Mouse (Mus musculus) retina, embryonic 14.5 days (tissue): Measurements from ENCODE around the gene Soat1.

Source experiments
- DNase-seq: peaks from one replicate; pipeline ENCODE4 v3.0.0-alpha.2; 2015; ENCODE audit warnings: low spot score

The Soat1 gene

DNA sequence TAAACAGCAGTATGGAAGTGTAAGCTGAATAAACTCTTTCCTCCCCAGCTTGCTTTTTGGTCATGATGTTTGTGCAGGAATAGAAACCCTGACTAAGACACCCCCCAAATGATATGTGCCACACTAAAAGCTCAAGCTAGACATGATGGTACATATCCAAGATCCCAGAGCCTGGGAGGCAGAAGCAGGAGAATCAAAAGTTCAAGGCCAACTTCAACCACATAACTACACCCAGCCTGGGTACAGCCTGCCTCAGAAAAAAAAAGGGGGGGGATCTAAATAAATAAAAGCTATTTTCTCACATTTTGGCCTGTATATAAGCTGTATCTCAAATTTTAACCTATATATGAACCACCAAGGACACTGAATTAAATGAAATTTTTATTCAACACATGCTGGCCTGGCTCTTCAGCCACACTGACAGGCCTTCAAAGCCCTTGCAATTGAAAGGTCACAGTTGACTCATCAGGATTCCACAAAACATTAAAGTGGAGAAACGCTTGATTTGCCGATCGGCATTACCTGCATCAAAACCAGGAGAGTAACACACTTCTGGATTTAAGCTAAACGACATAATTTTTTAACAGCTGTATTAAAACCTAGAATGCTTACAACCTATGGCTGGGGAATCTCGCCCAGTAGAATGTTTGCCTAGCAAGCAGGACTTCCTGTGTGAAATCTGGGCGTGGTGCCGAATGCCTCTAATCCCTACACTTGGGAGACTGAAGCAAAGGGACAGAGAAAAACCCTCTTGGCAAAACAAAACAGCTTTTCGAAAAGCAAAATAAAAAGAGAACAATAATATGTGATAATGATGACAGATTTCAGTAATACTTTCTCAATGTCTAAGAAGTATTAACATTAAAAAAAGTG is 9.9 kb downstream of the Soat1 start:
- no peak for DNase-seq

DNA sequence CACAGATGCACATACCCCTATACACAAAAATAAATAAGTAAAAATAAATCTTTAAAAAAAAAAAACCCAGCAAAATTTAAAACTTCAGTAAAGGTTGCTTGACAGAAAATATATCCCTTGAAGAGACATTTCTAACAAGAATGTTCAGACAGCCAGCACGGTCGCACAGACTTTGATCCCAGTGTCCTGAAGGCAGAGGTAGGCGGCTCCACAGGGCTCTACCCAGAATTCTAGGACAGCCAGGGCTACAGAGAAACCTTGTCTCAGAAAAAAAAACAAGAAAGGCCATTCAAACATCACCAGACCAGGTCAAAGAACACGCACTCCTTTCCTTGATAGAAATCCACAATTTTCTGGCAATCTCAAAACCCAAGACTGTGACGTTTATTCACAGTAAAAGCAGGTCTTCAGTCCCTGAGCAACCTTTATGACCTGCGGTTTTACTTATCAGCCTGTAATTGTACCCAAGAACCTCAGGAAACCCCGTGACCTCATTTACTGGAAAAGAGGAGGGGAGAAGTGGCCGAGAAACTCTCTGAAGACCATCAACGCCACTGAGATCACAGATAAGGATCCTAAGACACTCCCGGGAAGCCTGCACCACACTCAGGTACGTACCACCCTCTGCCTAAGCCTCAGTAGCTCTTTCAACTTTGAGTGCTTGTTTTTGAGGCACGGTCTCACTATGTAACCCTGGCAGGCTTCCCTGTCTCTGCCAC is 11.7 kb downstream of the Soat1 start:
- no peak for DNase-seq

DNA sequence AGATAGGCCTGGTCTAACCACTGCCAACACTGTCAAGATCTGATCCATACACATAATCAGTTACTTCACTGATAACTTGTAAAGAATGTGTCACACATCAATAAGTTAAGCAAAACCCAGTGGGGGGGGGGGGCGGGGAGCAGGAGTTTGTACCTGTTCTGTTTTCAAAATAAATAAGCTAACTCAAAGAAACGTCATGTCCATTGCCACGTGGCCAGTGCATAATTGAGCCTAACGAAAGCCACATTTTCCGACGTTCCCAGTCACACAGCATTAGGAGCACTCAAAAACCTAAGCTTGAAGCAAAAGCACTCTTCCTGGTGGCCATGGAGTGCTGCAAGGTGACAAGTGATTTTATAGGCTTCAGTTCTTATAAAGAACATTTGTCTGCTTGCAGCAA is 13.1 kb downstream of the Soat1 start:
- DNase-seq: no peak

- DNase-seq: no peak
These were observed 13.9 kb downstream of the Soat1 start for GRCm38 (mm10) chr1:156460216-156460615.

DNA sequence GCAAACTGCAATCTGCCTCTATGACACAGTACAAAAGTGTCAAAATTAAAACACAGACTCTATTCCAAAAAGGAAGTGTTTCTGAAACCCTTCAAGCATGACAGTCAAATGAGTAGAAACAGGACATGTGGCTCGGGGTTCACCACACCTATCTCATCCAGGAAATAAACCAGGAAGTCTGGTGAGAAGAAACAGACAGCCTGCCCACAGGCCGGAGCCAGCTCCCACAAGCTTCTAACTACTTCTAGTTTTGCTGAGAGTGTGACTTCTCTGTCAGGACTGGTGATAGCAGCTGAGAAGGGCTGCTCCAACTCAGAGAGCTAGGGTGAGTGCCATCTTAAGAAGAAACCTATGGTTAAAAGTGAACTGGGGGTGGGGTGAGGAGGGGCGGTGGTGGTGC is 14.4 kb downstream of the Soat1 start:
- no peak for DNase-seq

DNA sequence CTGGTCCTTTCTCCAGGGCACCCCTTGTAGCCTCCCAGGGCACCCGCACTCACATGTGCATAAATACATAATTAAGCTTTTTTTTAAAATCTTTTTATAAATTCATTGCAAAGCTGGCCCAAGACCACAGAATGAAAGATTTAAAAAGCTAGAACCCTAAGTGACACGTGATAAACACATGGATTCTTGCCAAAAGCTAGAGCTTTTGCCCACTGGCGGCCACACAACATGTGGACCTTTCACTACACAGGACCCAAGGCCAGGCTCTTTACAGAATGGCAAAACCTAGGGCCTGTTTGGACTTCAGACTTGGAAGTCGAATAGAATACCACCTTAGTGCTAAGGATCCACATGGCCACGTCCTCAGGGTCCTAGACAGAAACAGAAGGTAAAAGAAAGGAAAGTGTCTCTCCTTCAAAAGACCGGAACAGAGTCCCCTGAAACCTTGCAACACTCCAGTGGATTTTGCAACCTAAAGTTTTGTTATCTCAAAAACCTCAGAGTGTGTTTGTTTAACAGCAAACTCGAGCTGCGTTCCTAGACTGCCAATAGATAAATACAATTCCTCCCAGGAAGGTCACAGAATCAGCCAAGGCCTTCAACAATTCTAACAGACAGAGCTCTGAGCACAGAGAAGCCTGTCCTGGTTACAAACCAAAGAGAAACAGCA is 15.6 kb downstream of the Soat1 start:
- no peak for DNase-seq

DNA sequence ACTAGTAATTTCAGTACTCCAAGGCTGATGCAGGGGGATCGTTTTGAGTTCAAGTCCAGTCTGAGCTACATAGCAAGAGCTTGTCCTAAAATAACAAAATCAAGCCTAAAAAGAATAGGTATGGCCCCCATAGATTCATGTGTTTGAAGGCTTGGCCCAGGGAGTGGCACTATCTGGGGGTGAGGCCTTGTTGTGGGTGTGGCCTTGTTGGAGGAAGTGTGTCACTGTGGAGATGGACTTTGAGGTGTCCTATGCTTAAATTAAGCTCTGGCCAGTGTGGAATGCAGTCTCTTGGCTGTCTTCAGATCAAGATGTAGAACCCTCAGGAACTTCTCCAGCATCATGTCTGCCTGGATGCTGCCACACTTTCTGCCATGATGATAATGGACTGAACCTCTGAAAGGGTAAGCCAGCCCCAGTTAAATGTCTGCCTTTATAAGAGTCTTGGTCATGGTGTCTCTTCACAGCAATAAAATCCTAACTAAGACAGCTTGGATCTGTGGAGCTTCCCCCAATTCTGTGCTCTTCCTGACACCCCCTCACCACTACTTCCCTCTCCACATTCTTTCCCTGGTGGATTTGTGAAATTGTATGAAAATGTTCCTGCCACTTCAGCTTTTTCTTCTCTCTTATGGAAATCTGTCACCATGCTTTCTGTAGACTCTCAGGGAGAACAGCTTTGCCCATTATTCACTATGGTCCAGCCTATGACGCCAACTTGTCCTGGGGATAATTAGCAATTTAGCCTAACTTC is 18.9 kb downstream of the Soat1 start:
- no peak for DNase-seq

- DNase-seq: no peak
These were observed 19.7 kb downstream of the Soat1 start for GRCm38 (mm10) chr1:156454384-156454783.

DNA sequence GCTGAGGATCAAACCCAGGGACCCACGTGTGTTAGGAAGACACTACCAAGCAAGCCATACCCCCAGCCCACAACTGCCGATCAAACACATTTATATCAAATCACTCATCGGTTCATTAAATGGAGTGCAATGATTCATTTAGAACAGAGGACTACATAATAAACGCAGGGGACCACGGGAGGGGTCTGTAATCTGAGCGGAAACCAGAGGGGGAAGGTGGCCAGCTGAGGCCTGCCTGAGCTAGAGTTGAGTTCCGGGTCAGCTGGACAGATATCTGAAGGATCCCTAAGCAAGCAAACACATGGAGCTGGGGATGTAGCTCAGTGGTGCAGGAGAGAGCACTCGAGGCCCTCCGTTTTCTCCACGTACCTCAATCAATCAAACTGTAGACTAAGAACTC is 20.3 kb downstream of the Soat1 start:
- DNase-seq: no peak

- no peak for DNase-seq
These were observed 23.7 kb downstream of the Soat1 start for GRCm38 (mm10) chr1:156450478-156450877.

- no peak for DNase-seq
These were observed 24.4 kb downstream of the Soat1 start for GRCm38 (mm10) chr1:156449691-156450090.

DNA sequence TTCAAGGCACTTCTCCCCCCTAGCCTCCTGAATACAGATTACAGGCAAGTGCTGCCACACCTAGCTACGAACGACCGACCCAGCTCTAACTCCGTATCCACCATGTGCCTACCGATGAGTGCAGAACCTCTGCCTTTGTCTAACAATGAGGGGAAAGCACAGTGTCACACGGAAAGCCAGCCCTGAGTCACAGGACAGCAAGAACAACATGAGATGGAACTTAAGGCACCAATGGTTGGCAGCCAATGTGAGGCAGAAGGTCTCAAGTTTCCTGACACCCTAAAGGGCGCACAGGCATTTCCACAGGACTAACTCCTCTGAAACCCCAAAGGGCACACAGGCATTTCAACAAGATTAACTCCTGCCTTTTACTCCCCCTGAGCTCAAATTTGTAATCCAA is 25.0 kb downstream of the Soat1 start:
- no peak for DNase-seq

- no peak for DNase-seq
These were observed 29.1 kb downstream of the Soat1 start for GRCm38 (mm10) chr1:156445049-156445448.

- no peak for DNase-seq
These were observed 31.4 kb downstream of the Soat1 start for GRCm38 (mm10) chr1:156442776-156443175.

GRCm38 (mm10) chr1:156442266-156442665 is 31.9 kb downstream of the Soat1 start:
- no peak for DNase-seq

DNA sequence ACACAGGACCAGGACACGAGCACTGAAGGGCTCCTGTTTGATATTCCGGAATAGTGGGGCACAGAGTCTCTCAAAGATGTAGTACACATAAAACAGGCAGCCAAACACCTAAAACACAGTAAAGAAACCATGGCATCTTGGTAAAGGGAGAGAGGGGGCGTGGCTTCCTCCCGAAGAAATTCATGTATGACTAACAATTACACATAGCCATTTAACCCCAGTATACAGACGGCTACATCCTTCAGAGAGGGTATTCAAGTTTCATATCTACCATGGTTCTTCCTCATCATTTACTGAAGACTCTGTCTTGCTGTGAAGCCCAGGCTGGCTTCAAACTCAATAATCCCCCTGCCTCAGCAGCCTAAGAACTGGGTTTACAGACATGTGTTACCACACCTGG is 36.4 kb downstream of the Soat1 start:
- DNase-seq: no peak

DNA sequence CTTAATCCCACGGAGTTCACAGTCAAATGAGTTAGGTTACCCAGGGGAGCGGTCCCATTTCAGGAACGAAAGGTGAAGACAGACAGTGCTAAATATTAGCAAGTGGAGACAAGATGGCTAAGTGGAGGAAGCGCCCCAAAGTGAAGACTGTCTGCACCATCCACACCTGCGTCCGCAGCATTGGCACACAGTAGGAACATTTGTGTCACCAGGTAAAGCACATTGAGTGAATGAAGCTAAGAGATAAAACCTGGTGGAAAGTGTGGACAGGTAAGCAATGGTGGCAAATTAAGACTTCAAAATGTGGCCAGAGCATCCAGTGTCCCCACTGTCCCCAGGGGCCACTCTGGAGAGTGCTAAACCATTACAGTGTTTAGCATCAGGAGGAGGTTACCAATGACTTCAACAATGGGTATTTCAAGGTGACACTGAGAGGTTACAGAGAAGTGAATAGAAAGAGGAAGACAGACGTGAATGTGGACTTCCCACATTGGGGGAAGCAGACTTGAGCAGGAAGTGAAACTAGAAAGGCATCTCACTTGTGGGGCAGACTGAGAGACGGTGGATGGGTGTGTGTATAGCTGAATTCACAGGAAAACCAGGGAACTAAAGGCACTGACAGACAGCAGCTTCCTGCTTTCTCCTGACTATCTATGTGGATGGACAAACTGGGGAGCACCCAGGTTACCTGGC is 37.0 kb downstream of the Soat1 start:
- no peak for DNase-seq

- no peak for DNase-seq
These were observed 40.6 kb downstream of the Soat1 start for GRCm38 (mm10) chr1:156433497-156433896.

- DNase-seq: no peak
These were observed 41.6 kb downstream of the Soat1 start for GRCm38 (mm10) chr1:156432498-156432897.

DNA sequence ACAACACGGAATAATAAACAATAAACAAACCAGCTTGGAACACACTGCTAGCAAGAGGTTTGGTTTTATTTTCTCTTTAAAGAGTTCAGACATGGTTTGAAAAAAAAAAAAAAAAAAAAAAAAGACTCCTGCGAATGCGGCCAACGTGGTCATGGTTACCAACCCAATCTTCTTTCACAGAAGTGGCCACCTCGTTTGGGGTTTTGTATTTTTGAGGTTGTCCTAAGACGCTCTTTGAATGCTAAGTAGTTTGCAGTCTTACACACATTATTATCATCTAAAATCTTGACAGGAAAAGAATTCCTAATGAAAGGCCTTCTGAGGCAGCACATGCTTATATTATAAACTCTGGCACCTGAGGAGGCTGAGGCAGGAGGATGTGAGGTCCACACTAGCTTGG is 45.7 kb downstream of the Soat1 start:
- DNase-seq: no peak

GRCm38 (mm10) chr1:156425746-156426145 is 48.4 kb downstream of the Soat1 start:
- DNase-seq: no peak

DNA sequence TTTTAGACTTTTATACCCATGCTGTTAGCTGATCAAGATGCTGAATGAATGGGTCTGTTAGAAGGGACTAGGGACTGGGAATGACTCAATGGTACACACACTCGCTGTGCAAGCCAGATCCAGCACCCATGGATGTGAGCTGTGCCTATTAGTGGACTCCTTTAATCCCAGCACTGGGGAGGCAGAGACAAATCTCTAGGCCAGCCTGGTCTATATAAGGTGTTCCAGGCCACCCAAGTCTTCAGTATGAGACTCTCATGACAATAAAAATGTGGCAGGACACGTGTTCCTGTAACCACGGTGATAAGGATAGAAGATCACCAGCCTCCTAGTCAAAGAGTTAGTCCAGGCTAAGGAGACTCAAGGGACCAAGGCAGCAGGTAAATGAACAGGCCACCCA is 50.1 kb downstream of the Soat1 start:
- DNase-seq: no peak
